Mouse (Mus musculus) E14TG2a.4 (cell line): ENCODE measurements around the gene Abca3.

Experiments
- CTCF ChIP-seq: conservative IDR thresholded peaks from 2 replicates; pipeline ENCODE4 v1.5.1; 2014; ENCODE audit warnings: low read length
- NANOG ChIP-seq: IDR thresholded peaks from 2 replicates; pipeline ENCODE4 v1.6.1; 2014; ENCODE audit warnings: borderline replicate concordance, low read length, mixed read lengths

- TF ChIP-seq CTCF (no peak), NANOG (no peak)
Observed at GRCm38 (mm10) chr17:24426471-24427169, 74.9 kb downstream of the Abca3 start, which contains the start of gene Eci1.
